Mouse (Mus musculus) liver, embryonic 12.5 days (tissue): ENCODE results near the gene 2410015M20Rik. TPM values are rescaled to one million over a fixed set of nuclear protein-coding genes. Genes with fewer than 3 reads are reported as not detected.

ENCODE experiments used
- ATAC-seq: fragments of 200-750 bp; cut with Nextera tagmentation; 2 replicates; pipeline ENCODE4 v1.8.0; 2017; ENCODE audit warnings: moderate number of reproducible peaks, mild to moderate bottlenecking, moderate library complexity
- H3K27ac ChIP-seq: fragments of 300-500 bp; sonication (generic); 2 replicates; pipeline ENCODE4 v1.5.1; 2016; ENCODE audit warnings: mild to moderate bottlenecking
- H3K27me3 ChIP-seq: fragments of 300-500 bp; sonication (generic); replicated peaks from 2 replicates; pipeline ENCODE4 v1.6.1; 2016; ENCODE audit warnings: mild to moderate bottlenecking, moderate library complexity
- H3K36me3 ChIP-seq: fragments of 300-500 bp; sonication (generic); 2 replicates; pipeline ENCODE4 v1.6.1; 2016; ENCODE audit warnings: mild to moderate bottlenecking, moderate library complexity
- H3K4me1 ChIP-seq: fragments of 300-500 bp; sonication (generic); 2 replicates; pipeline ENCODE4 v1.6.1; 2016
- H3K4me2 ChIP-seq: fragments of 300-500 bp; sonication (generic); 2 replicates; pipeline ENCODE4 v1.6.1; 2016; ENCODE audit warnings: mild to moderate bottlenecking, moderate library complexity
- H3K4me3 ChIP-seq: fragments of 300-500 bp; sonication (generic); 2 replicates; pipeline ENCODE4 v1.5.1; 2016; ENCODE audit warnings: mild to moderate bottlenecking, moderate library complexity
- H3K9ac ChIP-seq: fragments of 300-500 bp; sonication (generic); 2 replicates; pipeline ENCODE4 v1.6.1; 2016; ENCODE audit warnings: mild to moderate bottlenecking, moderate library complexity
- H3K9me3 ChIP-seq: fragments of 300-500 bp; sonication (generic); replicated peaks from 2 replicates; pipeline ENCODE4 v1.6.1; 2016; ENCODE audit warnings: mild to moderate bottlenecking, moderate library complexity
- WGBS: fragments of 180-500 bp; shearing (Covaris S2); methylation state at CpG from one replicate; pipeline ENCODE4 v1.1.7; 2016; ENCODE audit not compliant: insufficient replicate concordance; 5-methylcytosine and 5-hydroxymethylcytosine counted together
- polyA plus RNA-seq: library from polyadenylated mRNA; unstranded; fragments of >200 nt; fragmentation: Nextera tagmentation; extraction: Ambion mirVana; gene quantifications from 2 replicates; pipeline ENCODE4 v1.2.1, GENCODE M21; 2016

The 2410015M20Rik gene
- polyA plus RNA-seq, 1 experiment from 2014 or later = 179 TPM

DNA sequence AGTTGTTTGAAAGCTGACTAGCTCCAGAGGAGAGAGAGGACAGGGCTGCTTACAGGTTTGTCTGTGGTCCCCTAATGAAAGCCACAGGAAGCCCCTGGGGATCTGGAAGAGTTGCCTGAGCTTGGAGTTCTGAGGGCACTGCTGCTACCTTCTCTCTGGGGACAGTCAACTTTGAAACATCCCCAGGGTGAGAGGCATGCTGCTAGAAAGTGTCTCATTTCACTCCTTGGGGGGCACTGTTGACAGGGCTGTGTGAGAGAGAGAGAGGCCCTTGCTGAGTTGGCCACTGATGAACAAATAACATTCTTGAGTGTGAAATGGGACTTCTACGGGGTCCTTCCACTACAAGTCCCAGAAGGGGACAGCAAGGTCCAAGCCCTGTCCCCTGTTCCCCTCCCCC, 21.8 kb downstream of the 2410015M20Rik start:
- Histone ChIP-seq H3K36me3 (peaks cover 74% of the 10 kb centered on the region), H3K9ac (peak overlapping the region; percentile 32; the same call in 1 of the 2 replicates)
- 92% methylated on average over 1 of the region's 1 CpGs for WGBS

DNA sequence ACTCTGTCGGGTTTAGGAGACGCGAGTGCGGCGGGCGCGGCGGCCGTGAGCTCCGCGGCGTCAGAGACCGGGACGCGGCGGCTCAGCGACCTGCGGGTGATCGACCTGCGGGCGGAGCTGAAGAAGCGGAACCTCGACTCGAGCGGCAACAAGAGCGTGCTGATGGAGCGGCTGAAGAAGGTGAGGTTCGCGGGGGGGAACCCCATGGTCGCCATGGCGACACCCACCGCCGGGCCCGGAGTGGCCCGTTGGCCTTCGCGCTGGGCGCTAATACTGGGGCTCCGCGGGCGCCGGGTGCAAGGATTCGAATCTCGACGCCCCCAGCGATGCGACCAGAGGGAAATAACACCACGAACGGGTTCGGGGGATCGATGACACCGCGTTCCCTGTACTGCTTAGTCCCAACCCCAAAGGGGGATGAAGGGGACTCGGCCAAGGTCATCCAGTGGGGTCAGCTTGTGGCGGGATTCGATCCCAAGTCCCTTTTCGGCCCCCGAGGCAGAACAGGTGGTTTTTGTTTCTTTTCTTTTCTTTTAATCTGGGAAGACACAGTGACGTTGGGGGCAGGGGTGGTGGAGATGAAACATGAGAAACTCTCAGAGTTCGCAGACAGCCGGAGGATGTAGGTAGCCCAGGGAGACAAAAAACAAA, 24.3 kb downstream of the 2410015M20Rik start:
- peak overlapping the region; percentile 97 for H3K27ac ChIP-seq
- WGBS = under 1% methylated on average over 61 of the region's 61 CpGs

More for the DNA sequence above, 21.8 kb downstream of the 2410015M20Rik start:
- Histone ChIP-seq H3K9me3 (no peaks in the 10 kb centered on the region), H3K27me3 (no peaks in the 10 kb centered on the region), H3K4me3 (peak overlapping the region; percentile 95; the same call in 1 of the 2 replicates), H3K4me2 (no peak overlapping the region), H3K4me1 (peaks cover 42% of the 10 kb centered on the region), H3K27ac (no peak overlapping the region)
- ATAC-seq = no peak

GRCm38 (mm10) chr17:56584257-56585130, 25.1 kb downstream of the 2410015M20Rik start, which contains the start of the genes Safb2 and Safb:
Gene Safb2, minus strand, starts transcription at chr17:56584585.
Gene Safb, plus strand, starts transcription at chr17:56584825.
- H3K36me3 ChIP-seq = peaks cover 74% of the 10 kb centered on the region
- WGBS = under 1% methylated on average over 95 of the region's 101 CpGs
- H3K27me3 ChIP-seq = no peaks in the 10 kb centered on the region
- peak within 1 kb of the TSS; percentile 93 for H3K4me2 ChIP-seq
- ATAC-seq = peak; percentile 93
- peak within 1 kb of the TSS; percentile 97 for H3K27ac ChIP-seq
- peak within 1 kb of the TSS; percentile 95 for H3K4me3 ChIP-seq
- H3K9me3 ChIP-seq = no peaks in the 10 kb centered on the region
- H3K9ac ChIP-seq = peak within 1 kb of the TSS; percentile 96
- H3K4me1 ChIP-seq = peaks cover 57% of the 10 kb centered on the region

More for the DNA sequence above, 24.3 kb downstream of the 2410015M20Rik start:
- H3K4me2 ChIP-seq = peak overlapping the region; percentile 93
- H3K27me3 ChIP-seq = no peaks in the 10 kb centered on the region
- H3K9ac ChIP-seq = peak overlapping the region; percentile 96
- H3K9me3 ChIP-seq = no peaks in the 10 kb centered on the region
- ATAC-seq = 0 out of 2 replicates have a peak, but pooled peaks have one; percentile 8
- peaks cover 57% of the 10 kb centered on the region for H3K4me1 ChIP-seq
- peaks cover 74% of the 10 kb centered on the region for H3K36me3 ChIP-seq
- H3K4me3 ChIP-seq = peak overlapping the region; percentile 95

DNA sequence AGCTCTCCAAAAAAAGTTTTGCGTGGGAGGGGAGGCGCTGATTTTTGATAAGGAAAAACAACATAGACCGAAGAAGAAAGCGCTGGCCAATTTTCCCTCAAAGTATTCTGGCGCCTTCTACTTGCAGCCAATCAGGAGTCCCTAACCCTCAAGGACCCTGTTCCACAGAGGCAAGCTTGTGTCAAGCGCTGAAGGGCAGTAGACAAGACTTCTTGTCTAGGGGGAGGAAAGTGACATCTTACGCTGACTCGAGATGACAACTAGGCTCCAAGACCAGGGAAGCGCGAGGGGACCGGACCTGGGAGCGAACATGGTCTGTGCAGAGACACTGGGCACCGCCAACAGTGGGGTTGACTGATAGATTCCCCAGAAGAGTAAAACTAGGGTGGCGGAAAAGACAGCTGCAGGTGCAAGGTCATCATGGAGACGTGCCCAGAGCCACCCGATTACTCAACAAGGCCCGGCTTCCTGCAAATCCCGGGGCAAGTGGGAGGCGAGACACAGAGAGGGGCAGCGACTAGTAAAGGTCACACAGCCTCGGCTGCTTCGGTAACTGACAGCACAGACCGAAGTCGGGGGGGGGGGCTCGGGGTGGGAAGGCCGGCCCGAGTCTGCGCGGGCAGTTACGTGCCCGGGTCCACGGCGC, 25.8 kb downstream of the 2410015M20Rik start:
- peak overlapping the region; percentile 95 for H3K4me3 ChIP-seq
- H3K36me3 ChIP-seq = peaks cover 74% of the 10 kb centered on the region
- H3K4me2 ChIP-seq = peak overlapping the region; percentile 93
- peaks cover 57% of the 10 kb centered on the region for H3K4me1 ChIP-seq
- no peaks in the 10 kb centered on the region for H3K9me3 ChIP-seq
- WGBS = under 1% methylated on average over 31 of the region's 33 CpGs
- peak overlapping the region; percentile 96 for H3K9ac ChIP-seq
- peak overlapping the region; percentile 97 for H3K27ac ChIP-seq
- ATAC-seq = no peak
- no peaks in the 10 kb centered on the region for H3K27me3 ChIP-seq

GRCm38 (mm10) chr17:56583071-56583470, 26.5 kb downstream of the 2410015M20Rik start:
- H3K9me3 ChIP-seq = no peaks in the 10 kb centered on the region
- peak overlapping the region; percentile 93 for H3K4me2 ChIP-seq
- ATAC-seq = no peak
- H3K27me3 ChIP-seq = no peaks in the 10 kb centered on the region
- H3K27ac ChIP-seq = peak overlapping the region; percentile 97
- 68% methylated on average over 1 of the region's 1 CpGs for WGBS
- H3K4me3 ChIP-seq = peak overlapping the region; percentile 95
- H3K36me3 ChIP-seq = peaks cover 74% of the 10 kb centered on the region
- H3K4me1 ChIP-seq = peaks cover 51% of the 10 kb centered on the region
- H3K9ac ChIP-seq = peak overlapping the region; percentile 96

DNA sequence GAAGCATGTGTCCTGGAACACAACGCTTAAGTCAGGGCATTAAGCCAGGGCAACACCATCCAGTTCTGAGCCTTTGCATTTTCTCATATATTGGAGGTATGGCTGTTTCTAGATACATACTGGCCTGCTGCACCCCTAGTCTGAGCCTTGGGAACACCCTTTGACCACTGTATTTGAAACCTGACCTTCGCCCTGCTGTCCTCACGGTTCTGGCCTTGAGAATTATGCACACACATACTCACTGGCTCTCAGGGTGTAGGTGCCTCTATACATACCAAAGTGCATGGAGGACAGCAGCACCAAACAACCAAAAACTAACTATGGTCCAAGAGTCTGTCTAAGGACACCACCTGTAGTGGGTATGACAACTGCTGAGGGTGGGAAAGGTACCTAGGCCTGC, 36.6 kb downstream of the 2410015M20Rik start:
- no peak overlapping the region for H3K27ac ChIP-seq
- peak; percentile 3; the same call in 1 of the 2 replicates for ATAC-seq
- 93% methylated on average over 3 of the region's 3 CpGs for WGBS

DNA sequence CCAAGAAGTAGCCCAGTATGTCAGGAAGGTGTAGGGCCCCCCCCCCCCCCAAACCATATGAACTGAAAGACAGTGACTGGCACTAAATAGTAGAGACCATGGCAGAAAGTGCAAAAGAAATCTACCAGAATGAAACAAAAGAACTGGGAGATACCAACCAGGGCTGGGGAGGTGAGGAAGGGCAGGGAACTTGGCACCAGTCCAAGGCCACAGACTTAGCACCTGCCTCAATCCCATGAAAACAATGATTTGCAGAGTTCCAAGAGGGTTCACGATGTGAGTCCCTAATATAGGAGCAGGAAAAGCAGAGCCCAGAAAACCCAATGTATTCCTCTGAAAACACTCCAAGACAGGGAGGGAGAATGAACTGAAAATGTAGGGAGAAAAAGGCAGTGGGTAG, 37.4 kb downstream of the 2410015M20Rik start:
- H3K4me1 ChIP-seq = 0 out of 2 replicates have a peak, but pooled peaks cover 5% of the 10 kb centered on the region

More for the DNA sequence above, 36.6 kb downstream of the 2410015M20Rik start:
- Histone ChIP-seq H3K4me1 (0 out of 2 replicates have a peak, but pooled peaks cover 5% of the 10 kb centered on the region), H3K36me3 (peaks cover 97% of the 10 kb centered on the region), H3K4me2 (no peak overlapping the region), H3K4me3 (no peak overlapping the region), H3K9me3 (no peaks in the 10 kb centered on the region), H3K27me3 (no peaks in the 10 kb centered on the region), H3K9ac (no peak overlapping the region)

DNA sequence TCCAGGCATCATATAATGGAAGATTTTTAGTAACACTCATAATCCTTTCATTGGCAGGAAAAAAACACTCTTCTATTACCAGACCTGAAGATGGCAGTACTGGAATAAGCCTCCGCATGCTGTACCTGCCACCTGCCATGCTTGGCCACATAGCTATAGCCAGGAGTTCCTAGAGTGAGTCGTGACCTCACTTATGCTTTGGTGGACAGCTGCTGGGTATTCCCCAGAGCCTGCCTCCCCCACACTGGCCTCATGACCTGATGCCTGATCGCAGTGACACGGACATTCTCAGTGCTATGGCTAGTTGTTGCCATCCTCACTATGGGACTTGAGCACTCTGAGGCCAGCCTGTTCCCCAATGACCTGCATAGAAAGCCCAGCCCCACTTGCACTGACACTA, 39.3 kb downstream of the 2410015M20Rik start:
- 90% methylated on average over 4 of the region's 4 CpGs for WGBS
- Histone ChIP-seq H3K27me3 (no peaks in the 10 kb centered on the region), H3K4me3 (no peak overlapping the region), H3K4me1 (0 out of 2 replicates have a peak, but pooled peaks cover 5% of the 10 kb centered on the region), H3K4me2 (no peak overlapping the region), H3K9me3 (no peaks in the 10 kb centered on the region), H3K36me3 (peaks cover 99% of the 10 kb centered on the region), H3K27ac (no peak overlapping the region), H3K9ac (no peak overlapping the region)
- ATAC-seq = no peak

More for the DNA sequence above, 37.4 kb downstream of the 2410015M20Rik start:
- no peak for ATAC-seq
- no peak overlapping the region for H3K4me3 ChIP-seq
- no peak overlapping the region for H3K4me2 ChIP-seq
- no peak overlapping the region for H3K27ac ChIP-seq
- no peaks in the 10 kb centered on the region for H3K9me3 ChIP-seq
- H3K9ac ChIP-seq = no peak overlapping the region
- 83% methylated on average over 1 of the region's 1 CpGs for WGBS
- H3K36me3 ChIP-seq = peaks cover 97% of the 10 kb centered on the region
- H3K27me3 ChIP-seq = no peaks in the 10 kb centered on the region

- Histone ChIP-seq H3K9ac (no peak overlapping the region), H3K9me3 (no peaks in the 10 kb centered on the region), H3K36me3 (peaks cover 100% of the 10 kb centered on the region), H3K4me2 (no peak overlapping the region), H3K27me3 (no peaks in the 10 kb centered on the region), H3K4me1 (no peaks in the 10 kb centered on the region), H3K27ac (no peak overlapping the region), H3K4me3 (no peak overlapping the region)
- 83% methylated on average over 4 of the region's 4 CpGs for WGBS
- no peak for ATAC-seq
These were observed 42.2 kb downstream of the 2410015M20Rik start for GRCm38 (mm10) chr17:56567370-56567769.

DNA sequence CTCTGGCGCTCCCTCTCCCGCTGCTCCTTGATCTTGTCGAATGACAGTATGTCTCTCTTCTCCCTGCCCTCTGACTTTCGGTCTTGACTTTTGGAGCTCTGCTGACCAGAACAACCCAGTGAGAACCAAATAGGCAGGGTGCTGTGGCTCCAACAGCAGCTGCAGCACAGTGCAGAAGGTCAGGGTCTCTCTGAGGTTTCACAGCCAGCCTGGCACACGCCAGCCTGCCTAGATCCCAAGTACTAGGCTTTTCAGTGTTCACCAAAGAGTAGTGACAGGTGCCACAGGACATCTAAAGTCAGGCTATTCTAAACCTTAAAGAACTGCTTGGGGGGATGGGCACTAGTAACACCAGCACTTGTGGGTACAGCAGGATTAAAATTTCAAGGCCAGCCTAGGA, 42.7 kb downstream of the 2410015M20Rik start:
- Histone ChIP-seq H3K27me3 (no peaks in the 10 kb centered on the region), H3K4me3 (no peak overlapping the region), H3K36me3 (peaks cover 100% of the 10 kb centered on the region), H3K27ac (no peak overlapping the region), H3K9me3 (no peaks in the 10 kb centered on the region), H3K4me2 (no peak overlapping the region), H3K4me1 (no peaks in the 10 kb centered on the region), H3K9ac (no peak overlapping the region)
- no peak for ATAC-seq
- WGBS = 90% methylated on average over 5 of the region's 5 CpGs

GRCm38 (mm10) chr17:56566293-56566692, 43.3 kb downstream of the 2410015M20Rik start:
- Histone ChIP-seq H3K27ac (no peak overlapping the region), H3K4me2 (no peak overlapping the region), H3K9me3 (no peaks in the 10 kb centered on the region), H3K9ac (no peak overlapping the region), H3K27me3 (no peaks in the 10 kb centered on the region), H3K4me3 (no peak overlapping the region), H3K4me1 (no peaks in the 10 kb centered on the region), H3K36me3 (peaks cover 100% of the 10 kb centered on the region)
- no peak for ATAC-seq
- WGBS = 95% methylated on average over 29 of the region's 29 CpGs
